Mouse (Mus musculus): ENCODE measurements at regions not wholly inside any gene's neighbourhood (a gene's known extent, or its start where the extent isn't known, plus 50 kb on each side); places are given as distances from the start of the nearest gene placed in this dataset.

GRCm38 (mm10) chr8:126668657-126669025 lies 74.9 kb upstream of the Irf2bp2 start:
- H3K4me3 ChIP-seq (ENCODE audit: insufficient read depth, low read length) = no peak overlapping the region
- TF ChIP-seq CTCF (IDR thresholded peaks at IDR 0.05; ENCODE audit: borderline replicate concordance, insufficient read depth, low read length) = no peak
- TF ChIP-seq POLR2A (IDR thresholded peaks at IDR 0.05; ENCODE audit: low read depth, low read length) = no peak
- H3K4me1 ChIP-seq (ENCODE audit: control insufficient read depth, insufficient read depth, low read length) = peaks cover 23% of the 10 kb centered on the region
- H3K27ac ChIP-seq (ENCODE audit: insufficient read depth, low read length) = peak overlapping the region; percentile 87; the same call in 1 of the 2 replicates

- Histone ChIP-seq H3K4me3 (ENCODE audit: insufficient read depth, low read length) (no peak overlapping the region), H3K4me1 (ENCODE audit: control insufficient read depth, insufficient read depth, low read length) (peaks cover 22% of the 10 kb centered on the region), H3K27ac (ENCODE audit: insufficient read depth, low read length) (peak overlapping the region; percentile 87)
- no peak for TF ChIP-seq CTCF (IDR thresholded peaks at IDR 0.05; ENCODE audit: borderline replicate concordance, insufficient read depth, low read length)
- TF ChIP-seq POLR2A (IDR thresholded peaks at IDR 0.05; ENCODE audit: low read depth, low read length) = no peak
These were observed 74.2 kb upstream of the Irf2bp2 start for GRCm38 (mm10) chr8:126667721-126668656.

- Histone ChIP-seq H3K4me3 (ENCODE audit: insufficient read depth, low read length) (no peak overlapping the region), H3K4me1 (ENCODE audit: control insufficient read depth, insufficient read depth, low read length) (peaks cover 26% of the 10 kb centered on the region), H3K27ac (ENCODE audit: insufficient read depth, low read length) (peak overlapping the region; percentile 87)
- TF ChIP-seq CTCF (IDR thresholded peaks at IDR 0.05; ENCODE audit: borderline replicate concordance, insufficient read depth, low read length) = no peak
- no peak for TF ChIP-seq POLR2A (IDR thresholded peaks at IDR 0.05; ENCODE audit: low read depth, low read length)
These were observed 73.4 kb upstream of the Irf2bp2 start for GRCm38 (mm10) chr8:126667086-126667720.

- peak; percentile 22; the same call in 1 of the 2 replicates for TF ChIP-seq POLR2A (IDR thresholded peaks at IDR 0.05; ENCODE audit: low read depth, low read length)
- TF ChIP-seq CTCF (IDR thresholded peaks at IDR 0.05; ENCODE audit: borderline replicate concordance, insufficient read depth, low read length) = no peak
- Histone ChIP-seq H3K4me1 (ENCODE audit: control insufficient read depth, insufficient read depth, low read length) (peaks cover 33% of the 10 kb centered on the region), H3K27ac (ENCODE audit: insufficient read depth, low read length) (peak overlapping the region; percentile 98), H3K4me3 (ENCODE audit: insufficient read depth, low read length) (no peak overlapping the region)
These were observed 72.7 kb upstream of the Irf2bp2 start for GRCm38 (mm10) chr8:126666327-126667085.

GRCm38 (mm10) chr8:126665581-126666241 lies 71.9 kb upstream of the Irf2bp2 start:
- Histone ChIP-seq H3K4me3 (ENCODE audit: insufficient read depth, low read length) (peak overlapping the region; percentile 16), H3K4me1 (ENCODE audit: control insufficient read depth, insufficient read depth, low read length) (peaks cover 38% of the 10 kb centered on the region), H3K27ac (ENCODE audit: insufficient read depth, low read length) (peak overlapping the region; percentile 98)
- TF ChIP-seq CTCF (IDR thresholded peaks at IDR 0.05; ENCODE audit: borderline replicate concordance, insufficient read depth, low read length) (no peak), POLR2A (IDR thresholded peaks at IDR 0.05; ENCODE audit: low read depth, low read length) (peak; percentile 44; the same call in 1 of the 2 replicates)

GRCm38 (mm10) chr8:126664891-126665290 lies 71.1 kb upstream of the Irf2bp2 start:
- Histone ChIP-seq H3K4me3 (ENCODE audit: insufficient read depth, low read length) (no peak overlapping the region), H3K4me1 (ENCODE audit: control insufficient read depth, insufficient read depth, low read length) (peaks cover 42% of the 10 kb centered on the region), H3K27ac (ENCODE audit: insufficient read depth, low read length) (peak overlapping the region; percentile 98)
- no peak for TF ChIP-seq CTCF (IDR thresholded peaks at IDR 0.05; ENCODE audit: borderline replicate concordance, insufficient read depth, low read length)
- no peak for TF ChIP-seq POLR2A (IDR thresholded peaks at IDR 0.05; ENCODE audit: low read depth, low read length)

GRCm38 (mm10) chr8:126662797-126663784 lies 69.3 kb upstream of the Irf2bp2 start:
- Histone ChIP-seq H3K27ac (ENCODE audit: insufficient read depth, low read length) (peak overlapping the region; percentile 92), H3K4me3 (ENCODE audit: insufficient read depth, low read length) (no peak overlapping the region), H3K4me1 (ENCODE audit: control insufficient read depth, insufficient read depth, low read length) (peaks cover 45% of the 10 kb centered on the region)
- TF ChIP-seq POLR2A (IDR thresholded peaks at IDR 0.05; ENCODE audit: low read depth, low read length) = no peak
- TF ChIP-seq CTCF (IDR thresholded peaks at IDR 0.05; ENCODE audit: borderline replicate concordance, insufficient read depth, low read length) = no peak

GRCm38 (mm10) chr8:126662151-126662550 lies 68.4 kb upstream of the Irf2bp2 start:
- Histone ChIP-seq H3K4me1 (ENCODE audit: control insufficient read depth, insufficient read depth, low read length) (peaks cover 41% of the 10 kb centered on the region), H3K27ac (ENCODE audit: insufficient read depth, low read length) (peak overlapping the region; percentile 92), H3K4me3 (ENCODE audit: insufficient read depth, low read length) (no peak overlapping the region)
- TF ChIP-seq CTCF (IDR thresholded peaks at IDR 0.05; ENCODE audit: borderline replicate concordance, insufficient read depth, low read length) (no peak), POLR2A (IDR thresholded peaks at IDR 0.05; ENCODE audit: low read depth, low read length) (no peak)

Data from embryonic fibroblast, embryonic 13.5 days (primary cell).